Mouse (Mus musculus): ENCODE data around the gene Prdm11.
A peak's percentile ranks its signal among the peaks of the same experiment; 100 is the strongest.

The Prdm11 gene

GRCm38 (mm10) chr2:93045818-93046508 lies at the start of gene Prdm11:
Gene Prdm11, minus strand, starts transcription at chr2:93046167.
- no peak for DNase-seq (ENCODE audit: low spot score)

- DNase-seq (ENCODE audit: low spot score), result no peak
These were observed 46.4 kb upstream of the Prdm11 start for GRCm38 (mm10) chr2:93092347-93092746.

- DNase-seq (ENCODE audit: low spot score), result no peak
These were observed 45.7 kb upstream of the Prdm11 start for GRCm38 (mm10) chr2:93091679-93092078.

GRCm38 (mm10) chr2:93089379-93090089 lies 43.6 kb upstream of the Prdm11 start:
- no peak for DNase-seq (ENCODE audit: low spot score)

GRCm38 (mm10) chr2:93088006-93088405 lies 42.0 kb upstream of the Prdm11 start:
- DNase-seq (ENCODE audit: low spot score), result no peak

GRCm38 (mm10) chr2:93085291-93086027 lies 39.5 kb upstream of the Prdm11 start:
- peak; percentile 72 for DNase-seq (ENCODE audit: low spot score)

- no peak for DNase-seq (ENCODE audit: low spot score)
These were observed 38.5 kb upstream of the Prdm11 start for GRCm38 (mm10) chr2:93084481-93084880.

- DNase-seq (ENCODE audit: low spot score), result no peak
These were observed 37.4 kb upstream of the Prdm11 start for GRCm38 (mm10) chr2:93083317-93083716.

- DNase-seq (ENCODE audit: low spot score), result no peak
These were observed 36.9 kb upstream of the Prdm11 start for GRCm38 (mm10) chr2:93082846-93083245.

- no peak for DNase-seq (ENCODE audit: low spot score)
These were observed 35.1 kb upstream of the Prdm11 start for GRCm38 (mm10) chr2:93080871-93081608.

- DNase-seq (ENCODE audit: low spot score), result no peak
These were observed 33.4 kb upstream of the Prdm11 start for GRCm38 (mm10) chr2:93079394-93079793.

GRCm38 (mm10) chr2:93076578-93076955 lies 30.6 kb upstream of the Prdm11 start:
- DNase-seq (ENCODE audit: low spot score), result no peak

- no peak for DNase-seq (ENCODE audit: low spot score)
These were observed 30.0 kb upstream of the Prdm11 start for GRCm38 (mm10) chr2:93075738-93076577.

- no peak for DNase-seq (ENCODE audit: low spot score)
These were observed 25.7 kb upstream of the Prdm11 start for GRCm38 (mm10) chr2:93071656-93072055.

GRCm38 (mm10) chr2:93068942-93069341 lies 23.0 kb upstream of the Prdm11 start:
- no peak for DNase-seq (ENCODE audit: low spot score)

- DNase-seq (ENCODE audit: low spot score), result no peak
These were observed 17.4 kb upstream of the Prdm11 start for GRCm38 (mm10) chr2:93063347-93063746.

GRCm38 (mm10) chr2:93051873-93052272 lies 5.9 kb upstream of the Prdm11 start:
- DNase-seq (ENCODE audit: low spot score), result no peak

- no peak for DNase-seq (ENCODE audit: low spot score)
These were observed 2.8 kb upstream of the Prdm11 start for GRCm38 (mm10) chr2:93048601-93049323.

- DNase-seq (ENCODE audit: low spot score), result no peak
These were observed 1.6 kb upstream of the Prdm11 start for GRCm38 (mm10) chr2:93047491-93048050.

GRCm38 (mm10) chr2:93047036-93047435 lies 1.1 kb upstream of the Prdm11 start:
- DNase-seq (ENCODE audit: low spot score), result no peak

All from left cerebral cortex, adult 11 months (tissue).